Mouse (Mus musculus) macrophage (primary cell): Measurements from ENCODE around the gene Hdac9. TPM values are rescaled to one million over a fixed set of nuclear protein-coding genes. Genes with fewer than 3 reads are reported as not detected.

Experiments used
- H3K27ac ChIP-seq: fragments of 350-480 bp; formaldehyde crosslinking; 2 replicates; pipeline ENCODE4 v1.9.0; 2021
- H3K36me3 ChIP-seq: fragments of 350-480 bp; formaldehyde crosslinking; 2 replicates; pipeline ENCODE4 v1.9.0; 2021; ENCODE audit errors: inconsistent target
- H3K4me3 ChIP-seq: fragments of 350-480 bp; formaldehyde crosslinking; 2 replicates; pipeline ENCODE4 v1.9.0; 2021; ENCODE audit errors: inconsistent target
- H3K79me2 ChIP-seq: fragments of 350-480 bp; formaldehyde crosslinking; 2 replicates; pipeline ENCODE4 v1.9.0; 2021; ENCODE audit errors: inconsistent target
- WGBS: methylation state at CpG from one replicate; pipeline ENCODE4 v1.1.7; 2026; ENCODE audit warnings: inconsistent platforms; ENCODE audit not compliant: missing documents; 5-methylcytosine and 5-hydroxymethylcytosine counted together
- polyA plus RNA-seq: library from polyadenylated mRNA; stranded (reverse); fragments of 250-400 nt; gene quantifications from 3 replicates; pipeline ENCODE4 v1.2.4, GENCODE M21; 2018; ENCODE audit warnings: inconsistent platforms

Gene Hdac9
- polyA plus RNA-seq, 1 experiment from 2014 or later: 2.4 TPM

GRCm38 (mm10) chr12:34425468-34425867, 491.4 kb downstream of the Hdac9 start:
- H3K4me3 ChIP-seq: no peak overlapping the region
- H3K79me2 ChIP-seq: no peaks in the 10 kb centered on the region
- WGBS: 95% methylated on average over 2 of the region's 2 CpGs
- H3K27ac ChIP-seq: no peak overlapping the region
- H3K36me3 ChIP-seq: no peaks in the 10 kb centered on the region

- Histone ChIP-seq H3K4me3 (no peak overlapping the region), H3K79me2 (no peaks in the 10 kb centered on the region), H3K36me3 (no peaks in the 10 kb centered on the region), H3K27ac (no peak overlapping the region)
- 92% methylated on average over 3 of the region's 3 CpGs for WGBS
These were observed 508.8 kb downstream of the Hdac9 start for GRCm38 (mm10) chr12:34408139-34408538.

- H3K4me3 ChIP-seq: no peak overlapping the region
- 74% methylated on average over 3 of the region's 3 CpGs for WGBS
- H3K79me2 ChIP-seq: no peaks in the 10 kb centered on the region
- H3K27ac ChIP-seq: no peak overlapping the region
- no peaks in the 10 kb centered on the region for H3K36me3 ChIP-seq
These were observed 509.8 kb downstream of the Hdac9 start for GRCm38 (mm10) chr12:34407143-34407542.

GRCm38 (mm10) chr12:34402065-34402464, 514.8 kb downstream of the Hdac9 start:
- Histone ChIP-seq H3K27ac (no peak overlapping the region), H3K36me3 (no peaks in the 10 kb centered on the region), H3K79me2 (no peaks in the 10 kb centered on the region), H3K4me3 (no peak overlapping the region)
- 96% methylated on average over 7 of the region's 7 CpGs for WGBS

- WGBS: 96% methylated on average over 10 of the region's 10 CpGs
- no peaks in the 10 kb centered on the region for H3K79me2 ChIP-seq
- H3K27ac ChIP-seq: no peak overlapping the region
- no peaks in the 10 kb centered on the region for H3K36me3 ChIP-seq
- H3K4me3 ChIP-seq: no peak overlapping the region
These were observed 518.3 kb downstream of the Hdac9 start for GRCm38 (mm10) chr12:34398611-34399010.

- H3K27ac ChIP-seq: no peak overlapping the region
- H3K79me2 ChIP-seq: no peaks in the 10 kb centered on the region
- no peak overlapping the region for H3K4me3 ChIP-seq
- WGBS: 97% methylated on average over 3 of the region's 3 CpGs
- H3K36me3 ChIP-seq: peaks cover 7% of the 10 kb centered on the region; the same call in 1 of the 2 replicates
These were observed 522.6 kb downstream of the Hdac9 start for GRCm38 (mm10) chr12:34394342-34394741.

GRCm38 (mm10) chr12:34379681-34380080, 537.2 kb downstream of the Hdac9 start:
- Histone ChIP-seq H3K79me2 (no peaks in the 10 kb centered on the region), H3K27ac (no peak overlapping the region), H3K36me3 (no peaks in the 10 kb centered on the region), H3K4me3 (no peak overlapping the region)
- WGBS: 92% methylated on average over 1 of the region's 1 CpGs

GRCm38 (mm10) chr12:34378637-34379036, 538.3 kb downstream of the Hdac9 start:
- H3K27ac ChIP-seq: no peak overlapping the region
- WGBS: 74% methylated on average over 4 of the region's 4 CpGs
- H3K36me3 ChIP-seq: no peaks in the 10 kb centered on the region
- no peak overlapping the region for H3K4me3 ChIP-seq
- H3K79me2 ChIP-seq: no peaks in the 10 kb centered on the region

GRCm38 (mm10) chr12:34351906-34352305, 565.0 kb downstream of the Hdac9 start:
- no peaks in the 10 kb centered on the region for H3K36me3 ChIP-seq
- H3K4me3 ChIP-seq: no peak overlapping the region
- no peak overlapping the region for H3K27ac ChIP-seq
- no peaks in the 10 kb centered on the region for H3K79me2 ChIP-seq
- WGBS: 96% methylated on average over 6 of the region's 6 CpGs

- Histone ChIP-seq H3K27ac (no peak overlapping the region), H3K79me2 (no peaks in the 10 kb centered on the region), H3K4me3 (no peak overlapping the region), H3K36me3 (no peaks in the 10 kb centered on the region)
- WGBS: 84% methylated on average over 2 of the region's 2 CpGs
These were observed 569.4 kb downstream of the Hdac9 start for GRCm38 (mm10) chr12:34347529-34347928.

- Histone ChIP-seq H3K36me3 (no peaks in the 10 kb centered on the region), H3K27ac (no peak overlapping the region), H3K79me2 (no peaks in the 10 kb centered on the region), H3K4me3 (no peak overlapping the region)
- WGBS: 96% methylated on average over 2 of the region's 2 CpGs
These were observed 574.1 kb downstream of the Hdac9 start for GRCm38 (mm10) chr12:34342761-34343160.

- H3K79me2 ChIP-seq: no peaks in the 10 kb centered on the region
- no peaks in the 10 kb centered on the region for H3K36me3 ChIP-seq
- H3K4me3 ChIP-seq: no peak overlapping the region
- H3K27ac ChIP-seq: no peak overlapping the region
- WGBS: 58% methylated on average over 4 of the region's 4 CpGs
These were observed 578.0 kb downstream of the Hdac9 start for GRCm38 (mm10) chr12:34338886-34339285.

GRCm38 (mm10) chr12:34334455-34335084, 582.3 kb downstream of the Hdac9 start:
- no peaks in the 10 kb centered on the region for H3K36me3 ChIP-seq
- H3K79me2 ChIP-seq: no peaks in the 10 kb centered on the region
- H3K4me3 ChIP-seq: no peak overlapping the region
- no peak overlapping the region for H3K27ac ChIP-seq
- WGBS: 78% methylated on average over 4 of the region's 4 CpGs

GRCm38 (mm10) chr12:34332884-34333283, 584.0 kb downstream of the Hdac9 start:
- H3K4me3 ChIP-seq: no peak overlapping the region
- 29% methylated on average over 4 of the region's 4 CpGs for WGBS
- H3K79me2 ChIP-seq: no peaks in the 10 kb centered on the region
- no peaks in the 10 kb centered on the region for H3K36me3 ChIP-seq
- H3K27ac ChIP-seq: no peak overlapping the region

GRCm38 (mm10) chr12:34327111-34327510, 589.8 kb downstream of the Hdac9 start:
- WGBS: 88% methylated on average over 1 of the region's 1 CpGs
- Histone ChIP-seq H3K36me3 (no peaks in the 10 kb centered on the region), H3K4me3 (no peak overlapping the region), H3K79me2 (no peaks in the 10 kb centered on the region), H3K27ac (no peak overlapping the region)
